Comparison of ENCODE assay signal across 28 mouse cellular contexts in genomic region chr11:32682335-32683102, GRCm38 (mm10). TPM values are rescaled to one million over a fixed set of nuclear protein-coding genes. Genes with fewer than 3 reads are reported as not detected.
DNase-seq lines count a peak whose midpoint lies in the region; ATAC-seq and TF ChIP-seq lines count a peak whose summit lies in the region.
"Had no signal": no experiment of that assay in that cellular context is flagged by ENCODE, and none has a peak within 500 bp of the region (broad histone marks: within the 10 kb centered on the region; RNA-seq: fewer than 3 reads in every experiment).

No protein-coding gene starts in this region.

- 0 out of 2 replicates have a peak overlapping the region, but pooled peaks have one; percentile 19 for H3K27ac ChIP-seq in cerebellum, adult 2 months (ENCODE audit: insufficient read depth, low read length)
- H3K27ac ChIP-seq in heart, embryonic 11.5 days (ENCODE audit: low read depth, low read length): no peak overlapping the region
- no peak overlapping the region for H3K27ac ChIP-seq in liver, embryonic 12.5 days
- H3K27ac ChIP-seq: forebrain, embryonic 10.5 days; limb, embryonic 10.5 days; midbrain, embryonic 13.5 days; stomach, embryonic 15.5 days had no signal

- H3K9ac ChIP-seq in heart, embryonic 11.5 days (ENCODE audit: low read depth, low read length): no peak overlapping the region
- no peak overlapping the region for H3K9ac ChIP-seq in liver, embryonic 12.5 days
- H3K9ac ChIP-seq: forebrain, postnatal 0 days; midbrain, embryonic 13.5 days; stomach, embryonic 15.5 days had no signal

- no peaks in the 10 kb centered on the region for H3K36me3 ChIP-seq in heart, embryonic 11.5 days (ENCODE audit: control insufficient read depth, insufficient read depth, low read length)
- H3K36me3 ChIP-seq in liver, embryonic 12.5 days: no peaks in the 10 kb centered on the region
- H3K36me3 ChIP-seq: forebrain, embryonic 10.5 days; limb, embryonic 10.5 days; midbrain, embryonic 13.5 days; stomach, embryonic 15.5 days had no signal

- no peak overlapping the region for H3K4me2 ChIP-seq in heart, embryonic 11.5 days
- H3K4me2 ChIP-seq in liver, embryonic 12.5 days: no peak overlapping the region
- H3K4me2 ChIP-seq: midbrain, embryonic 13.5 days; stomach, embryonic 15.5 days had no signal

- WGBS in cerebellum, adult 2 months: 70% methylated on average over 5 of the region's 5 CpGs
- WGBS in heart, embryonic 11.5 days (ENCODE audit: insufficient replicate concordance): 78% methylated on average over 5 of the region's 5 CpGs
- WGBS in liver, embryonic 12.5 days (ENCODE audit: insufficient replicate concordance): 68% methylated on average over 5 of the region's 5 CpGs

- TF ChIP-seq CTCF in cerebellum, adult 2 months (IDR thresholded peaks at IDR 0.05; ENCODE audit: borderline replicate concordance, insufficient read depth, low read depth, low read length): no peak

- no peaks in the 10 kb centered on the region for H3K9me3 ChIP-seq in heart, embryonic 11.5 days (replicated peaks; ENCODE audit: control insufficient read depth, low read length)
- H3K9me3 ChIP-seq in liver, embryonic 12.5 days (replicated peaks): no peaks in the 10 kb centered on the region
- H3K9me3 ChIP-seq: forebrain, embryonic 10.5 days; G1E; limb, embryonic 10.5 days; midbrain, embryonic 13.5 days; stomach, embryonic 15.5 days had no signal

- no peak overlapping the region for H3K4me3 ChIP-seq in cerebellum, adult 2 months (replicated peaks; ENCODE audit: insufficient read depth, low read depth, low read length)
- no peak overlapping the region for H3K4me3 ChIP-seq in heart, embryonic 11.5 days (ENCODE audit: low read depth, low read length)
- H3K4me3 ChIP-seq in liver, embryonic 12.5 days: no peak overlapping the region
- H3K4me3 ChIP-seq: forebrain, embryonic 10.5 days; limb, embryonic 10.5 days; midbrain, embryonic 13.5 days; stomach, embryonic 15.5 days had no signal

- peak; percentile 70 for ATAC-seq in megakaryocyte, adult 5-6 weeks (ENCODE audit: poor library complexity, severe bottlenecking)
- no peak for ATAC-seq in heart, embryonic 11.5 days (replicated peaks; ENCODE audit: insufficient number of reproducible peaks, low FRiP score, low TSS enrichment)
- ATAC-seq in liver, embryonic 12.5 days: no peak
- ATAC-seq: forebrain, postnatal 0 days; hindbrain, postnatal 0 days; intestine, embryonic 16.5 days; midbrain, embryonic 13.5 days had no signal

- no peak for TF ChIP-seq POLR2A in cerebellum, adult 2 months (IDR thresholded peaks at IDR 0.05; ENCODE audit: borderline replicate concordance, insufficient read depth, low read length)

- no peak for DNase-seq in cerebellum, adult 2 months
- no peak for DNase-seq in cerebellum, adult 8-10 months
- peak; percentile 26 for DNase-seq in thymus, postnatal 0 days (ENCODE audit: low spot score)
- DNase-seq in thymus, postnatal 25 days: no peak
- no peak for DNase-seq in cerebellum, adult 11-12 months
- DNase-seq: adrenal gland, adult 2 months; cerebellum, postnatal 10 days; forebrain, postnatal 0 days; gastrocnemius, postnatal 36 days; kidney, adult 9 months; kidney, postnatal 36 days; liver; lung, adult 18-20 months; lung, postnatal 10 days; retina, postnatal 1 day; right cerebral cortex, postnatal 25 days; spleen, adult 18-20 months; thymus, postnatal 4 days had no signal

- peaks cover 34% of the 10 kb centered on the region for H3K4me1 ChIP-seq in cerebellum, adult 2 months (ENCODE audit: control insufficient read depth, insufficient read depth, low read length)
- peaks cover 31% of the 10 kb centered on the region for H3K4me1 ChIP-seq in heart, embryonic 11.5 days (ENCODE audit: control insufficient read depth, insufficient read depth, low read length)
- peaks cover 47% of the 10 kb centered on the region for H3K4me1 ChIP-seq in liver, embryonic 12.5 days

- no peaks in the 10 kb centered on the region for H3K27me3 ChIP-seq in cerebellum, adult 2 months (ENCODE audit: control insufficient read depth, insufficient read depth, low read length)
- H3K27me3 ChIP-seq in heart, embryonic 11.5 days (ENCODE audit: control insufficient read depth, insufficient read depth, low read length): no peaks in the 10 kb centered on the region
- no peaks in the 10 kb centered on the region for H3K27me3 ChIP-seq in liver, embryonic 12.5 days (replicated peaks)
- H3K27me3 ChIP-seq: midbrain, embryonic 13.5 days; stomach, embryonic 15.5 days had no signal

RNA-seq across cellular contexts. Expression of gene Fbxw11, which starts 40.0 kb away (rescaled TPM):
- polyA plus RNA-seq in cerebellum, adult 2 months (2012; rRNA removed): 122 and 132 TPM in 2 replicates
- polyA plus RNA-seq in thymus, postnatal 0 days (2015; fragmentation: Nextera tagmentation; extraction: Ambion mirVana): 42.1 and 49.1 TPM in 2 replicates
- 30.0 and 30.4 TPM in 2 replicates for total RNA-seq in megakaryocyte, adult 5-6 weeks (2015)
- total RNA-seq in megakaryocyte, adult 5-6 weeks (2017): 47.0 and 52.8 TPM in 2 replicates
- polyA plus RNA-seq in heart, embryonic 11.5 days (2014; fragmentation: Nextera tagmentation; extraction: Ambion mirVana): 51.0 and 74.8 TPM in 2 replicates
- 34.5 and 36.0 TPM in 2 replicates for polyA plus RNA-seq in liver, embryonic 12.5 days (2016; fragmentation: Nextera tagmentation; extraction: Ambion mirVana)
